Mouse (Mus musculus) hindbrain, embryonic 11.5 days (tissue): ENCODE results near the gene Immp2l. TPM values are rescaled to one million over a fixed set of nuclear protein-coding genes. Genes with fewer than 3 reads are reported as not detected.

Source experiments
- ATAC-seq: fragments of 200-750 bp; cut with Nextera tagmentation; 2 replicates; pipeline ENCODE4 v1.8.0; 2017; ENCODE audit warnings: mild to moderate bottlenecking, moderate TSS enrichment, moderate library complexity; ENCODE audit not compliant: low FRiP score
- DNase-seq: peaks from one replicate; pipeline ENCODE4 v3.0.0-alpha.2; 2015; ENCODE audit warnings: low spot score
- H3K27ac ChIP-seq: fragments of 300-500 bp; sonication (generic); 2 replicates; pipeline ENCODE4 v1.5.1; 2014; ENCODE audit warnings: mild to moderate bottlenecking, low read depth, low read length
- H3K27me3 ChIP-seq: fragments of 300-500 bp; sonication (generic); 2 replicates; pipeline ENCODE4 v1.6.1; 2014; ENCODE audit warnings: mild to moderate bottlenecking, low read length, moderate library complexity, mixed read lengths; ENCODE audit not compliant: control insufficient read depth, insufficient read depth
- H3K36me3 ChIP-seq: fragments of 300-500 bp; sonication (generic); 2 replicates; pipeline ENCODE4 v1.6.1; 2014; ENCODE audit warnings: mild to moderate bottlenecking, low read length, moderate library complexity, mixed read lengths; ENCODE audit not compliant: control insufficient read depth, insufficient read depth
- H3K4me1 ChIP-seq: fragments of 300-500 bp; sonication (generic); replicated peaks from 2 replicates; pipeline ENCODE4 v1.6.1; 2014; ENCODE audit warnings: low read length, mixed read lengths; ENCODE audit not compliant: control insufficient read depth, insufficient read depth
- H3K4me2 ChIP-seq: fragments of 300-500 bp; sonication (generic); replicated peaks from 2 replicates; pipeline ENCODE4 v1.6.1; 2014; ENCODE audit warnings: mild to moderate bottlenecking, low read depth, low read length
- H3K4me3 ChIP-seq: fragments of 300-500 bp; sonication (generic); 2 replicates; pipeline ENCODE4 v1.5.1; 2014; ENCODE audit warnings: low read depth, low read length
- H3K9ac ChIP-seq: fragments of 300-500 bp; sonication (generic); 2 replicates; pipeline ENCODE4 v1.6.1; 2014; ENCODE audit warnings: low read depth, low read length
- H3K9me3 ChIP-seq: fragments of 300-500 bp; sonication (generic); 2 replicates; pipeline ENCODE4 v1.6.1; 2016; ENCODE audit warnings: low read length; ENCODE audit not compliant: control insufficient read depth
- WGBS: fragments of 180-500 bp; shearing (Covaris S2); extraction: QIAGEN DNeasy Blood & Tissue Kit; methylation state at CpG from one replicate; pipeline ENCODE4 v1.1.7; 2014; 5-methylcytosine and 5-hydroxymethylcytosine counted together
- polyA plus RNA-seq: library from polyadenylated mRNA; unstranded; fragments of >200 nt; fragmentation: Nextera tagmentation; extraction: Ambion mirVana; gene quantifications from 2 replicates; pipeline ENCODE4 v1.2.1, GENCODE M21; 2014

Gene Immp2l
- polyA plus RNA-seq, 1 experiment from 2014 or later: 9.3 TPM

- H3K27ac ChIP-seq: no peak overlapping the region
- H3K27me3 ChIP-seq: no peaks in the 10 kb centered on the region
- no peaks in the 10 kb centered on the region for H3K4me1 ChIP-seq
- no peak overlapping the region for H3K9ac ChIP-seq
- DNase-seq: no peak
- ATAC-seq: no peak
- no peaks in the 10 kb centered on the region for H3K9me3 ChIP-seq
- no peak overlapping the region for H3K4me3 ChIP-seq
- no peak overlapping the region for H3K4me2 ChIP-seq
- WGBS: 96% methylated on average over 2 of the region's 2 CpGs
- H3K36me3 ChIP-seq: no peaks in the 10 kb centered on the region
Measured at GRCm38 (mm10) chr12:41950726-41951125, 926.8 kb downstream of the Immp2l start.

GRCm38 (mm10) chr12:41961038-41961437, 937.1 kb downstream of the Immp2l start:
- H3K27me3 ChIP-seq: no peaks in the 10 kb centered on the region
- H3K36me3 ChIP-seq: no peaks in the 10 kb centered on the region
- no peak overlapping the region for H3K27ac ChIP-seq
- WGBS: 65% methylated on average over 4 of the region's 4 CpGs
- no peak overlapping the region for H3K4me3 ChIP-seq
- ATAC-seq (no peak), DNase-seq (no peak)
- no peaks in the 10 kb centered on the region for H3K9me3 ChIP-seq
- H3K9ac ChIP-seq: no peak overlapping the region
- H3K4me1 ChIP-seq: no peaks in the 10 kb centered on the region
- H3K4me2 ChIP-seq: no peak overlapping the region

GRCm38 (mm10) chr12:41991408-41991807, 967.5 kb downstream of the Immp2l start:
- no peak for DNase-seq
- WGBS: 86% methylated on average over 1 of the region's 1 CpGs
- ATAC-seq: no peak
- Histone ChIP-seq H3K4me1 (no peaks in the 10 kb centered on the region), H3K9me3 (no peaks in the 10 kb centered on the region), H3K4me2 (no peak overlapping the region), H3K27ac (no peak overlapping the region), H3K4me3 (no peak overlapping the region), H3K27me3 (no peaks in the 10 kb centered on the region), H3K9ac (no peak overlapping the region), H3K36me3 (no peaks in the 10 kb centered on the region)
